Mouse (Mus musculus) urinary bladder, postnatal 14 days (tissue): ENCODE measurements around the gene Spata17.

Experiments
- DNase-seq: peaks from one replicate; pipeline ENCODE4 v3.0.0; 2021; ENCODE audit warnings: low spot score

The Spata17 gene

GRCm38 (mm10) chr1:187086027-187086426 is 129.2 kb downstream of the Spata17 start:
- DNase-seq: no peak

- DNase-seq: no peak
These were observed 137.9 kb downstream of the Spata17 start for GRCm38 (mm10) chr1:187077352-187077751.

GRCm38 (mm10) chr1:187077043-187077334 is 138.3 kb downstream of the Spata17 start:
- no peak for DNase-seq

GRCm38 (mm10) chr1:187076198-187077042 is 138.8 kb downstream of the Spata17 start:
- DNase-seq: no peak

- DNase-seq: no peak
These were observed 155.4 kb downstream of the Spata17 start for GRCm38 (mm10) chr1:187059874-187060273.

GRCm38 (mm10) chr1:187054333-187054732 is 160.9 kb downstream of the Spata17 start:
- no peak for DNase-seq

GRCm38 (mm10) chr1:187053862-187054261 is 161.4 kb downstream of the Spata17 start:
- DNase-seq: no peak

GRCm38 (mm10) chr1:187052532-187052931 is 162.7 kb downstream of the Spata17 start:
- no peak for DNase-seq

GRCm38 (mm10) chr1:187051296-187051695 is 164.0 kb downstream of the Spata17 start:
- no peak for DNase-seq

GRCm38 (mm10) chr1:187048681-187049288 is 166.5 kb downstream of the Spata17 start:
- no peak for DNase-seq

GRCm38 (mm10) chr1:187044726-187045125 is 170.5 kb downstream of the Spata17 start:
- DNase-seq: no peak

GRCm38 (mm10) chr1:187039801-187040200 is 175.5 kb downstream of the Spata17 start:
- no peak for DNase-seq

- DNase-seq: no peak
These were observed 179.5 kb downstream of the Spata17 start for GRCm38 (mm10) chr1:187035785-187036184.

- DNase-seq: peak; percentile 4
These were observed 183.5 kb downstream of the Spata17 start for GRCm38 (mm10) chr1:187031796-187032195.

- DNase-seq: no peak
These were observed 186.4 kb downstream of the Spata17 start for GRCm38 (mm10) chr1:187028841-187029240.

- no peak for DNase-seq
These were observed 195.3 kb downstream of the Spata17 start for GRCm38 (mm10) chr1:187020011-187020410.

- no peak for DNase-seq
These were observed 199.1 kb downstream of the Spata17 start for GRCm38 (mm10) chr1:187016116-187016515.

GRCm38 (mm10) chr1:187015673-187016072 is 199.6 kb downstream of the Spata17 start:
- no peak for DNase-seq

- no peak for DNase-seq
These were observed 201.1 kb downstream of the Spata17 start for GRCm38 (mm10) chr1:187014141-187014540.

GRCm38 (mm10) chr1:187011601-187012000 is 203.7 kb downstream of the Spata17 start:
- DNase-seq: no peak

- no peak for DNase-seq
These were observed 205.2 kb downstream of the Spata17 start for GRCm38 (mm10) chr1:187010071-187010470.

- DNase-seq: no peak
These were observed 207.0 kb downstream of the Spata17 start for GRCm38 (mm10) chr1:187008236-187008635.

- no peak for DNase-seq
These were observed 208.9 kb downstream of the Spata17 start for GRCm38 (mm10) chr1:187006227-187006925.
